Mouse (Mus musculus): ENCODE results near the gene Rab17. TPM values are rescaled to one million over a fixed set of nuclear protein-coding genes. Genes with fewer than 3 reads are reported as not detected.
A peak's percentile ranks its signal among the peaks of the same experiment; 100 is the strongest.

The Rab17 gene
- polyA plus RNA-seq, 1 experiment: not detected

GRCm38 (mm10) chr1:90945171-90945570 is 24.3 kb downstream of the Rab17 start:
- TF ChIP-seq CTCF (IDR thresholded peaks at IDR 0.05; ENCODE audit: low read depth, low read length) (no peak), POLR2A (IDR thresholded peaks at IDR 0.05; ENCODE audit: borderline replicate concordance, low read depth, low read length) (no peak)
- Histone ChIP-seq H3K4me3 (ENCODE audit: insufficient read depth, low read length) (no peak overlapping the region), H3K27ac (ENCODE audit: insufficient read depth, low read depth, low read length) (no peak overlapping the region), H3K4me1 (ENCODE audit: control insufficient read depth, insufficient read depth, low read length) (no peaks in the 10 kb centered on the region)

GRCm38 (mm10) chr1:90939980-90940379 is 29.5 kb downstream of the Rab17 start:
- Histone ChIP-seq H3K27ac (ENCODE audit: insufficient read depth, low read depth, low read length) (no peak overlapping the region), H3K4me3 (ENCODE audit: insufficient read depth, low read length) (no peak overlapping the region), H3K4me1 (ENCODE audit: control insufficient read depth, insufficient read depth, low read length) (no peaks in the 10 kb centered on the region)
- no peak for TF ChIP-seq CTCF (IDR thresholded peaks at IDR 0.05; ENCODE audit: low read depth, low read length)
- no peak for TF ChIP-seq POLR2A (IDR thresholded peaks at IDR 0.05; ENCODE audit: borderline replicate concordance, low read depth, low read length)

- TF ChIP-seq POLR2A (IDR thresholded peaks at IDR 0.05; ENCODE audit: borderline replicate concordance, low read depth, low read length) (no peak), CTCF (IDR thresholded peaks at IDR 0.05; ENCODE audit: low read depth, low read length) (no peak)
Observed at GRCm38 (mm10) chr1:90936990-90937389, 32.5 kb downstream of the Rab17 start.

GRCm38 (mm10) chr1:90933001-90933400 is 36.5 kb downstream of the Rab17 start:
- no peak overlapping the region for H3K4me3 ChIP-seq (ENCODE audit: insufficient read depth, low read length)

More at GRCm38 (mm10) chr1:90936990-90937389, 32.5 kb downstream of the Rab17 start:
- Histone ChIP-seq H3K4me1 (ENCODE audit: control insufficient read depth, insufficient read depth, low read length) (no peaks in the 10 kb centered on the region), H3K4me3 (ENCODE audit: insufficient read depth, low read length) (no peak overlapping the region), H3K27ac (ENCODE audit: insufficient read depth, low read depth, low read length) (no peak overlapping the region)

GRCm38 (mm10) chr1:90928575-90928934 is 40.9 kb downstream of the Rab17 start:
- TF ChIP-seq POLR2A (IDR thresholded peaks at IDR 0.05; ENCODE audit: borderline replicate concordance, low read depth, low read length): no peak
- TF ChIP-seq CTCF (IDR thresholded peaks at IDR 0.05; ENCODE audit: low read depth, low read length): peak; percentile 41; the same call in 1 of the 2 replicates
- no peak overlapping the region for H3K4me3 ChIP-seq (ENCODE audit: insufficient read depth, low read length)
- no peaks in the 10 kb centered on the region for H3K4me1 ChIP-seq (ENCODE audit: control insufficient read depth, insufficient read depth, low read length)
- no peak overlapping the region for H3K27ac ChIP-seq (ENCODE audit: insufficient read depth, low read depth, low read length)

More at GRCm38 (mm10) chr1:90933001-90933400, 36.5 kb downstream of the Rab17 start:
- Histone ChIP-seq H3K4me1 (ENCODE audit: control insufficient read depth, insufficient read depth, low read length) (no peaks in the 10 kb centered on the region), H3K27ac (ENCODE audit: insufficient read depth, low read depth, low read length) (no peak overlapping the region)
- TF ChIP-seq POLR2A (IDR thresholded peaks at IDR 0.05; ENCODE audit: borderline replicate concordance, low read depth, low read length) (no peak), CTCF (IDR thresholded peaks at IDR 0.05; ENCODE audit: low read depth, low read length) (no peak)

GRCm38 (mm10) chr1:90927929-90928574 is 41.4 kb downstream of the Rab17 start:
- H3K4me1 ChIP-seq (ENCODE audit: control insufficient read depth, insufficient read depth, low read length): no peaks in the 10 kb centered on the region
- TF ChIP-seq CTCF (IDR thresholded peaks at IDR 0.05; ENCODE audit: low read depth, low read length): no peak
- no peak for TF ChIP-seq POLR2A (IDR thresholded peaks at IDR 0.05; ENCODE audit: borderline replicate concordance, low read depth, low read length)
- no peak overlapping the region for H3K27ac ChIP-seq (ENCODE audit: insufficient read depth, low read depth, low read length)
- no peak overlapping the region for H3K4me3 ChIP-seq (ENCODE audit: insufficient read depth, low read length)

GRCm38 (mm10) chr1:90927308-90927707 is 42.2 kb downstream of the Rab17 start:
- TF ChIP-seq CTCF (IDR thresholded peaks at IDR 0.05; ENCODE audit: low read depth, low read length) (no peak), POLR2A (IDR thresholded peaks at IDR 0.05; ENCODE audit: borderline replicate concordance, low read depth, low read length) (no peak)
- no peaks in the 10 kb centered on the region for H3K4me1 ChIP-seq (ENCODE audit: control insufficient read depth, insufficient read depth, low read length)
- H3K4me3 ChIP-seq (ENCODE audit: insufficient read depth, low read length): no peak overlapping the region
- H3K27ac ChIP-seq (ENCODE audit: insufficient read depth, low read depth, low read length): no peak overlapping the region

- Histone ChIP-seq H3K4me1 (ENCODE audit: control insufficient read depth, insufficient read depth, low read length) (no peaks in the 10 kb centered on the region), H3K27ac (ENCODE audit: insufficient read depth, low read depth, low read length) (no peak overlapping the region), H3K4me3 (ENCODE audit: insufficient read depth, low read length) (no peak overlapping the region)
- TF ChIP-seq POLR2A (IDR thresholded peaks at IDR 0.05; ENCODE audit: borderline replicate concordance, low read depth, low read length) (no peak), CTCF (IDR thresholded peaks at IDR 0.05; ENCODE audit: low read depth, low read length) (no peak)
Observed at GRCm38 (mm10) chr1:90926030-90926429, 43.4 kb downstream of the Rab17 start.

GRCm38 (mm10) chr1:90921687-90922086 is 47.8 kb downstream of the Rab17 start:
- TF ChIP-seq CTCF (IDR thresholded peaks at IDR 0.05; ENCODE audit: low read depth, low read length) (no peak), POLR2A (IDR thresholded peaks at IDR 0.05; ENCODE audit: borderline replicate concordance, low read depth, low read length) (no peak)
- no peaks in the 10 kb centered on the region for H3K4me1 ChIP-seq (ENCODE audit: control insufficient read depth, insufficient read depth, low read length)
- no peak overlapping the region for H3K27ac ChIP-seq (ENCODE audit: insufficient read depth, low read depth, low read length)
- H3K4me3 ChIP-seq (ENCODE audit: insufficient read depth, low read length): no peak overlapping the region

GRCm38 (mm10) chr1:90917509-90917908 is 52.0 kb downstream of the Rab17 start:
- TF ChIP-seq CTCF (IDR thresholded peaks at IDR 0.05; ENCODE audit: low read depth, low read length) (no peak), POLR2A (IDR thresholded peaks at IDR 0.05; ENCODE audit: borderline replicate concordance, low read depth, low read length) (no peak)
- peaks cover 8% of the 10 kb centered on the region for H3K4me1 ChIP-seq (ENCODE audit: control insufficient read depth, insufficient read depth, low read length)
- H3K27ac ChIP-seq (ENCODE audit: insufficient read depth, low read depth, low read length): no peak overlapping the region
- no peak overlapping the region for H3K4me3 ChIP-seq (ENCODE audit: insufficient read depth, low read length)
